Mouse (Mus musculus) hindbrain, embryonic 10.5 days (tissue): Measurements from ENCODE around the gene Dus2. TPM values are rescaled to one million over a fixed set of nuclear protein-coding genes. Genes with fewer than 3 reads are reported as not detected.
"Not testable (repeated sequence)": the region's sequence is repeated elsewhere in the genome, so short reads cannot be mapped to it uniquely, and the experiment has no call there.

Experiments
- DNase-seq: peaks from one replicate; pipeline ENCODE4 v3.0.0-alpha.2; 2017; ENCODE audit warnings: low spot score
- H3K27ac ChIP-seq: fragments of 300-500 bp; sonication (generic); 2 replicates; pipeline ENCODE4 v1.5.1; 2016; ENCODE audit warnings: mild to moderate bottlenecking, moderate library complexity
- H3K27me3 ChIP-seq: fragments of 300-500 bp; sonication (generic); 2 replicates; pipeline ENCODE4 v1.6.1; 2016; ENCODE audit warnings: mild to moderate bottlenecking; ENCODE audit not compliant: poor library complexity, insufficient read depth, severe bottlenecking
- H3K36me3 ChIP-seq: fragments of 300-500 bp; sonication (generic); 2 replicates; pipeline ENCODE4 v1.6.1; 2016; ENCODE audit warnings: mild to moderate bottlenecking, moderate library complexity
- H3K4me1 ChIP-seq: fragments of 300-500 bp; sonication (generic); replicated peaks from 2 replicates; pipeline ENCODE4 v1.6.1; 2016; ENCODE audit warnings: mild to moderate bottlenecking
- H3K4me3 ChIP-seq: fragments of 300-500 bp; sonication (generic); 2 replicates; pipeline ENCODE4 v1.5.1; 2016; ENCODE audit warnings: mild to moderate bottlenecking, moderate library complexity
- H3K9me3 ChIP-seq: fragments of 300-500 bp; sonication (generic); 2 replicates; pipeline ENCODE4 v1.6.1; 2016; ENCODE audit warnings: mild to moderate bottlenecking, moderate library complexity
- WGBS: fragments of 180-500 bp; shearing (Covaris S2); methylation state at CpG from one replicate; pipeline ENCODE4 v1.1.7; 2016; 5-methylcytosine and 5-hydroxymethylcytosine counted together
- polyA plus RNA-seq: library from polyadenylated mRNA; unstranded; fragments of >200 nt; fragmentation: Nextera tagmentation; extraction: Ambion mirVana; gene quantifications from 2 replicates; pipeline ENCODE4 v1.2.1, GENCODE M21; 2016

Gene Dus2
- polyA plus RNA-seq, 1 experiment from 2014 or later, result 21.1 TPM

DNA sequence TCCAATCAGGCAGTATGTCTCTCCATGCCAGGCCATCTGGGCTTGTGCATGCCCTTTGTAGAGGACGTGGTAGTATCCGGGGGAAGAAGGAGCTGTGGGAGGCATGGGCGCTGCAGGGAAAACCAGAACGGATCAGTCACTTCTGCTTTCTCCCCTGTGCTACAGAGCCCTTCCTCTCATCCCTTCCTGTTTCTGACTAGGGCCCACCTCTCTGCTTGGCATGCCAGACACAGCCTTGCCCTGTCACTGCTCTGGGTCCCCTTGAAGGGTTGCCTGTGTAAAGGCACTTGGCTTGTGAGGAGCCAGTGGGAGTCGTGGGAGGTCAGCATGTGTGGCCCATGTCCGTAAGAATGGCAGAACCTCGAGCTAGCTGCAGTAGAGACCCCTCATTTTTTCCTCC, 5.2 kb downstream of the Dus2 start:
- peaks cover 4% of the 10 kb centered on the region; the same call in 1 of the 2 replicates for H3K27me3 ChIP-seq
- no peak overlapping the region for H3K27ac ChIP-seq
- no peaks in the 10 kb centered on the region for H3K9me3 ChIP-seq
- WGBS, result 77% methylated on average over 7 of the region's 7 CpGs
- peaks cover 2% of the 10 kb centered on the region; the same call in 1 of the 2 replicates for H3K4me1 ChIP-seq
- no peak overlapping the region for H3K4me3 ChIP-seq
- no peaks in the 10 kb centered on the region for H3K36me3 ChIP-seq
- DNase-seq, result no peak

DNA sequence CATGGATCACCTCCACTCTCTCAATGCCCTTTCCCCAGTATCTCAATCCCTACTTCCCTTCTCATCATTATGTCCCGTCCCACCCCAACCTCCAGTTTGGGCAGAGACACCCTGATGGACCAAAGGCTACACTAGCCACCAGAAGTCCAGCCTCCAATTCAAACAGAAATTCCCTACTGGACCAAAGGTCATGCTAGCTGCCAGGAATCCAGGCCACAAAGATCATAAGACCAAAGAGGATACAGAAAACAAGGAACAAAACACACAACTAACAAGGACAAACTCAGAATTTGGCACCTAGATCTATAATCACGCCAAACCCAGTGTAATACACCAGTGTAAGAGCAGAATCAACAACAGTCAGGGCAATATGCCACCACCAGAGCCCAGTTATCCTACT, 7.8 kb downstream of the Dus2 start:
- no peak for DNase-seq
- no peaks in the 10 kb centered on the region for H3K36me3 ChIP-seq
- no peak overlapping the region for H3K4me3 ChIP-seq
- H3K9me3 ChIP-seq, result no peaks in the 10 kb centered on the region
- H3K4me1 ChIP-seq, result no peaks in the 10 kb centered on the region
- peaks cover 4% of the 10 kb centered on the region; the same call in 1 of the 2 replicates for H3K27me3 ChIP-seq
- WGBS, result 83% methylated on average over 2 of the region's 2 CpGs
- H3K27ac ChIP-seq, result no peak overlapping the region

DNA sequence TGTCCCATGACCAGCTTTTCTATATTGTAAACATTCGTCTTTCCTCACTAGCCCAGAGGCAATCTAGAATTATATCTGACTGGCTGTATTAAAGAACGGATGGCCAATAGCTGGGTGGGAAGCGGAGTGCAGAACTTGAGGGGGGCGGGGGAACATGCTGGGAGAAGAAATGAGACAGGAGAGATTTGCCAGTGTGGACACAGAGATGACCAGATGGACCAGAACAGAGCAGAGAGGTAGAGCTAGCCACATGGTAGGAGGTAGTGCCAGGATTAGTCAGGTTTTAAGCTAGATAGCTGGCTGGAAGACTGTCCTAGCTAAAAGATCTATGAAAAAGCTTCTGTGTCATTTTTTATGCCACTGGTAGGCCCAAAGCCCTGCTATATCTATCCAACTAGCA, 10.8 kb downstream of the Dus2 start:
- WGBS, result 85% methylated on average over 4 of the region's 4 CpGs
- Histone ChIP-seq H3K4me1 (no peaks in the 10 kb centered on the region), H3K9me3 (no peaks in the 10 kb centered on the region), H3K4me3 (no peak overlapping the region), H3K36me3 (no peaks in the 10 kb centered on the region), H3K27me3 (no peaks in the 10 kb centered on the region), H3K27ac (no peak overlapping the region)
- no peak for DNase-seq

DNA sequence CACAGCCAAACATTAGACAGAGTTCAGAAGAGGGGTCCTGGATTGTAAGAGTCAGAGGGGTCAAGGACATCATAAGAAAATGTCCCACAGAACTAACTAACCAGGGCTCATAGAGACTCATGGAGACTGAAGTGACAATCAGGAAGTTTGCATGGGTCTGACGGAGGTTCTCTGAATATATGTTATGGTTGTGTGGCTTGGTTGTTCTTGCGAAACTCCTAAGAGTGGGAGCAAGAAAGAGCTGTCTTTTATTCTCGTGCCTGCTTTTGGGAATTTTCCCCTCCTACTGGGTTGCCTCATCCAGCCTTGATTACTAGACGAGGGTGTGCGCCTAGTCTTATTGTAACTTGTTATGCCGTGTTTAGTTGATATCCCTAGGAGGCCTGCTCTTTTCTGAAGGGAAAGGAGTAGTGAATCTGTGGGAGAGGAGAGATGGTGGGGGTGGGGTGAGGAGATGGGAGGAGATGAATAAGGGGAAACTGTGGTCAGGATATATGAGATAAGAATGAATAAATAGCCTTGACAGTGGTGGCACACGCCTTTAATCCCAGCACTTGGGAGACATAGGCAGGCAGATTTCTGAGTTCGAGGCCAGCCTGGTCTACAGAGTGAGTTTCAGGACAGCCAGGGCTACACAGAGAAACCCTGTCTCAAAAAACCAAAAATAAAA, 13.5 kb downstream of the Dus2 start:
- Histone ChIP-seq H3K36me3 (peaks cover 11% of the 10 kb centered on the region), H3K27me3 (no peaks in the 10 kb centered on the region), H3K27ac (no peak overlapping the region), H3K9me3 (no peaks in the 10 kb centered on the region), H3K4me1 (peaks cover 3% of the 10 kb centered on the region; the same call in 1 of the 2 replicates), H3K4me3 (no peak overlapping the region)
- no peak for DNase-seq
- WGBS, result 84% methylated on average over 8 of the region's 8 CpGs

DNA sequence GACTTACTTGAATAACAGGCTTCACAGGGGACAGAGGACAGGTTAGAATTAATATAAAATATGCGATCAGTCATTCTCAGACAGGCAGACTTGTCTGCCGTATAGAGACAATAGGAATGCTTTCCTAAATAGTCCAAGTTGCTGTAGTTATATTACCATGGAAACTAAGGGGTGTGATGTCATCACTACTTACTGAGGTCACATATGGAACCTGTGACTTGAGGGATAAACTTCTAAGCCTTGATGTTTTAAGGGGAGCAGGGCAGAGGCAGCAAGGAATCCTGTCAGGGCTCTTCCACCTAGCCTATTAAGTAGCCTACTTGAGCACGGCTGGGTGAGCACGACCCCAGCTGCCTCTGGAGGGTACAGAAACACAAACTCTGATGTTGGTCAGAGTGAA, 14.7 kb downstream of the Dus2 start, which contains the start of gene Dpep2nb:
Dpep2nb (minus strand) TSS at position 101 of the 400 bp plus-strand sequence.
- no peaks in the 10 kb centered on the region for H3K9me3 ChIP-seq
- H3K4me3 ChIP-seq, result no peak within 1 kb of the TSS
- H3K36me3 ChIP-seq, result peaks cover 17% of the 10 kb centered on the region
- no peak for DNase-seq
- H3K27ac ChIP-seq, result no peak within 1 kb of the TSS
- no peaks in the 10 kb centered on the region for H3K27me3 ChIP-seq
- peaks cover 15% of the 10 kb centered on the region for H3K4me1 ChIP-seq
- 79% methylated on average over 4 of the region's 4 CpGs for WGBS

DNA sequence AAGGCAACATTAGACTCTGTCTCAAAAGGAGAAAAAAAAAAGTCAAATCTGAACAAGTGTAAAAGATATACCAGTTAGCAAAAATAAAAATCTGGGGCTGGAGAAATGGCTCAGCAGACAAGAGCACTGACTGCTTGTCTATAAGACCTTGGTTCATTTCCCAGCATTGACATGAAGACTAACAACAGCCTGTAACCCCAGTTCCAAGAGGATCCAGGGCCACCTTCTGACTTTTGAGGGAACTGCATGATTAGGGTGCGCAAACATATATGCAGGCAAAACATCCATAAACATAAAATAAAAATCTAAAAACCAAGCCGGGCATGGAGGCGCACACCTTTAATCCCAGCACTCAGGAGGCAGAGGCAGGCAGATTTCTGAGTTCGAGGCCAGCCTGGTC, 15.3 kb downstream of the Dus2 start:
- Histone ChIP-seq H3K9me3 (no peaks in the 10 kb centered on the region), H3K4me3 (no peak overlapping the region), H3K36me3 (peaks cover 17% of the 10 kb centered on the region), H3K27me3 (no peaks in the 10 kb centered on the region), H3K27ac (no peak overlapping the region), H3K4me1 (peaks cover 17% of the 10 kb centered on the region)
- WGBS, result 84% methylated on average over 4 of the region's 4 CpGs
- no peak for DNase-seq

DNA sequence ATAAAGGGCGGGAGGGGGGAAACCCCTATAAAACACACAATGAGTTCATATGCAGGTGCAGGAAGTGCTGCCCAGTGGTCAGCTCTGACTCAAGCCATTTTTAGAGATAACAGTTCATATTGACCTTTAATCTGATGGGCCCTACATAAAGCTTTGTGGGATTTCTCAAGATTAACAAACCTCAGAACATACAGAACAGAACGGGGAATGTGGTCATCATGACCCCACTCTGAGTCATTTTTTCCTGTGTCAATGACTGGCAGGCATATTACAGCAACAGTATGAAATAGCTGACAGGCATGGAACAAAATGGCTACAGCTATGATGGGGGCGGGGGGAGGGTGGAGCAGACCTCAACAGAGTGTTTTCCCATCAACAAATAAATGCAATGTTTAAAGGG, 16.0 kb downstream of the Dus2 start:
- Histone ChIP-seq H3K4me1 (peaks cover 22% of the 10 kb centered on the region), H3K4me3 (no peak overlapping the region), H3K9me3 (no peaks in the 10 kb centered on the region), H3K27ac (no peak overlapping the region), H3K27me3 (no peaks in the 10 kb centered on the region), H3K36me3 (peaks cover 17% of the 10 kb centered on the region)
- no peak for DNase-seq
- WGBS, result 80% methylated on average over 3 of the region's 3 CpGs

DNA sequence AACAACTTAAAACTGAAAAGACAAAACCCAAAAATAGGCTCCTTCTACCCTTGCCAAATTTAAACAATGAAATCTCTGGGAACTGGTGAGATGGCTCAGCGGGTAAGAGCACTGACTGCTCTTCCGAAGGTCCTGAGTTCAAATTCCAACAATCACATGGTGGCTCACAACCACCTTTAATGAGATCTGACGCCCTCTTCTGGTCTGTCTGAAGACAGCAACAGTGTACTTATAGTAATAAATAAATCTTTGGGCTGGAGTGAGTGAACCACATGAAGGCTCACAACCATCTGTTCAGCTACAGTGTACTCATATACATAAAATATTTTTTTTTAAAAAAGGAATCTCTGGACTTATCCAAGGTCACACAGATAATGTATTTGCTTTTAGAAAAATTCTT, 16.8 kb downstream of the Dus2 start:
- H3K27me3 ChIP-seq, H3K4me3 ChIP-seq, H3K27ac ChIP-seq, H3K9me3 ChIP-seq, DNase-seq: not testable (repeated sequence)
- Histone ChIP-seq H3K36me3 (peaks cover 17% of the 10 kb centered on the region), H3K4me1 (peaks cover 23% of the 10 kb centered on the region)
- WGBS, result 60% methylated on average over 3 of the region's 3 CpGs

DNA sequence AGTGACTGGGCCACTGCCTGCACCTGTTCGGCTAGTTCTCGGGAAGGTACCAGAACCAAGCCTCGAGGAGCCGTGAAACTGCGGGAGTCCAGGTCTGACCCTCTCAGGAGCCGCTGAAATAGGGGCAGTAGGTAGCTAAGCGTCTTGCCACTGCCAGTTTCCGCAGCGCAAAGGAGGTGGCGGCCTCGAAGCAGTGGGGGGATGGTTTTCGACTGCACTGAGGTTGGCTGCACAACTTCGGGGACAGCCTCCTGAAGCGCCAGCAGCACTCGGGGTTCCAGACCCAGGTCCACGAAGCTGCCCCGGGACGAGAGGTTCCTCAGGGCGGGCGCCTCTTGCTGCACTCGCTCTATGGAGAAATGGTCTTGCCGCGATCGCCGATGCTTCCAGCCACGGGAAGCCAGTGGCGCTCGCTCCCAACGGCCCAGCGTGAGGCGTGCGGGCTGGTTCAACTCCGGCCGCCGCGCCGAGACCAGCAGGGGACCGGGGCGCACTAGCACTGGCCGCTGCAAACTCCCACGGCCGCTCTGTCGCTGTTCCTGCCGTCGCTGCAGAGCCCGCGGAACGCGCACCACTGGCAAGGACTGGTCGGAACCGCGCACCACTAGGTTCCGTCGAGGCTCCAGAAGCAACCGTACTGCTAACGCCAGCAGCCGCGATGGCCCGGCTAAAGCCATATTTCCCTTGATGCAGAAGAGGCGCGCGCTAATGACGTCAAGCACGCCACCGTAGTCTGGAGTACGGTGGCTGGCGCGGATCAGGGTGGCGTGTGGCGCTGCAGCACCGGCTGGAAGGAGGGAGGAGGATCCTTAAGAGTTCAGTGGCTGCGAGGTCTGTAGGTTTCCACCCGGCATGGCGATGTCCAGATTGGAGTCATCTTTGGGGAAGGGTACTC, 19.9 kb downstream of the Dus2 start:
- H3K27ac ChIP-seq, result peak overlapping the region; percentile 93
- no peaks in the 10 kb centered on the region for H3K27me3 ChIP-seq
- WGBS, result 2% methylated on average over 74 of the region's 74 CpGs
- DNase-seq, result peak; percentile 93
- peaks cover 24% of the 10 kb centered on the region for H3K36me3 ChIP-seq
- peak overlapping the region; percentile 100 for H3K4me3 ChIP-seq
- H3K4me1 ChIP-seq, result peaks cover 23% of the 10 kb centered on the region
- H3K9me3 ChIP-seq, result no peaks in the 10 kb centered on the region

DNA sequence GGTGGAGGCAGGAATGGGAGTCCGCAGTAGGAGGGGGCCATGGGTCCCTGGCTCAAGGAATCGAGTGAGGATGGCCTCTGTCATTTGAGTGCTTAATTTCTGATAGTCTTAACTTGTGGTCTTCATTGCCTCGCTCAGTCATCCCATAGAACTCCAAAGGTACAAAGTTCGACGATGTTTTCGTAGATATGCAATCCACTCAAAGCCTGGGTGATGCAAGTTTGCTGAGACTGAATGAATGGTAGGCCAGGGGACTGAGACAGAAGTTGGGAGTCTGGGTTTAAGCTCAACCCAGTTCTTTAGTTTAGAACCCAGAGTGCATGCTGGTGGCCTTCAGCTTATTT, 20.5 kb downstream of the Dus2 start, which contains the start of gene Ddx28:
Ddx28 (minus strand) TSS at position 240 of the 344 bp plus-strand sequence.
- H3K36me3 ChIP-seq, result peaks cover 28% of the 10 kb centered on the region
- H3K4me3 ChIP-seq, result peak within 1 kb of the TSS; percentile 100
- no peaks in the 10 kb centered on the region for H3K9me3 ChIP-seq
- H3K4me1 ChIP-seq, result peaks cover 23% of the 10 kb centered on the region
- WGBS, result 3% methylated on average over 6 of the region's 6 CpGs
- peak within 1 kb of the TSS; percentile 93 for H3K27ac ChIP-seq
- DNase-seq, result no peak
- H3K27me3 ChIP-seq, result no peaks in the 10 kb centered on the region

DNA sequence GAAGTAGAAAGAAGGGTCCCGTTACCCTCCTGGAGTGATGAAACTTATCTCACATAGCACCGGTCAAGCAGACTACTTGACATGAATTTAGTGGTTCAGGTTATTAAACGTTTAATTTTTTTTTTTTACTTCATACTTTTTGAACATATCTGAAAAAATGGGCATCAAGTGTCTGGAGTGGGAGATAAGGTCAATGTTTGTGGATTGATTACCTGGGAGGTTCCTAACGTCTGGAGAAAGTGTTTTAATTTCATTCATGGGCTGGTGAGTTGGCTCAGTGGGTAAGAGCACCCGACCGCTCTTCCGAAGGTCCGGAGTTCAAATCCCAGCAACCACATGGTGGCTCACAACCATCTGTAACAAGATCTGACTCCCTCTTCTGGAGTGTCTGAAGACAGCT, 21.1 kb downstream of the Dus2 start:
- WGBS, result 84% methylated on average over 8 of the region's 8 CpGs
- not testable (repeated sequence) for DNase-seq

DNA sequence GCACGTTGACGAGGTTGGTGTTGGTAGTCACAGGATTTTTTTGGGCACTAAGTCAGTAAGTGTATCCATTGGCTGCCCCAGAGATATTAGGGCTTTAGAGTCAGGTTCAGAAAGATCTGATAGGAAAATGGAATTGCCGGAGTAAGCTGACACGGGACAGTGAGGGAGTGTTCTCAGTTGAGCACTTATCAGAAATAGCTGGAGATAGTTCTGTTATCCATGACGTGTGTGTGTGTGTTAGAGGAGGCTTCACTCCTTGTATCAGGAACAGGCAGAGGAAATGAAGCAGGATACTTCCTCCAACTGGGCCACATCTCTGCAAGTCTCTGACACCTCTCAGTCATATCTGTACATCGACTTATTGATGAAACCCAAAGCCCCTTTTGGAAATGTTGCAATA, 25.1 kb downstream of the Dus2 start:
- no peak overlapping the region for H3K4me3 ChIP-seq
- 93% methylated on average over 6 of the region's 6 CpGs for WGBS
- H3K27me3 ChIP-seq, result no peaks in the 10 kb centered on the region
- DNase-seq, result no peak
- H3K4me1 ChIP-seq, result peaks cover 6% of the 10 kb centered on the region
- H3K36me3 ChIP-seq, result peaks cover 40% of the 10 kb centered on the region
- no peak overlapping the region for H3K27ac ChIP-seq
- H3K9me3 ChIP-seq, result no peaks in the 10 kb centered on the region

More for the DNA sequence above, 21.1 kb downstream of the Dus2 start:
- H3K27me3 ChIP-seq, H3K9me3 ChIP-seq: not testable (repeated sequence)
- peak overlapping the region; percentile 100 for H3K4me3 ChIP-seq
- peaks cover 33% of the 10 kb centered on the region for H3K36me3 ChIP-seq
- peak overlapping the region; percentile 93; the same call in 1 of the 2 replicates for H3K27ac ChIP-seq
- H3K4me1 ChIP-seq, result peaks cover 23% of the 10 kb centered on the region

DNA sequence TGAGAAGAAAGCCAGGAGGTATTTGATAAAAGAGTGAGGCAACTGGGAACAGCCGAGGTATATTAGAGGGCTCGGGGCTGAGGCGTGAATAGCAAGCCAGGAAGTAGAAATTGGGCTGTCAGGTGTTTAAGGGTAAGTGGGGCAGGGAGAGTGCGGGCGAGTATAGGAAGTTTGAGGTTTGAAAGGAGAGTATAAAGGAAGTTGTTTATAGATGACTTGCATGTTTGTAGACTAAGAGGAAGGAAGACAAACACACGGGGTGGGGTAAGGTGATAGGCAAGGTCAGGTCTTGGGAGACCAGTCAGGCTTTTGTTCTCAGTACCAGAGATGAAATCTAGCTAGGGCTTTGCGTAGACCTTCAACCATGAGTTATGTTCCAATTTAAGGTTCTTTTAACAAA, 26.0 kb downstream of the Dus2 start:
- 96% methylated on average over 7 of the region's 7 CpGs for WGBS
- no peak for DNase-seq
- H3K36me3 ChIP-seq, result peaks cover 40% of the 10 kb centered on the region
- H3K4me3 ChIP-seq, result no peak overlapping the region
- no peaks in the 10 kb centered on the region for H3K27me3 ChIP-seq
- H3K4me1 ChIP-seq, result peaks cover under 1% of the 10 kb centered on the region
- H3K9me3 ChIP-seq, result no peaks in the 10 kb centered on the region
- no peak overlapping the region for H3K27ac ChIP-seq
